ENCODE assay signal across 19 mouse cellular contexts in genomic region chr19:6859032-6859651, GRCm38 (mm10). TPM values are rescaled to one million over a fixed set of nuclear protein-coding genes. Genes with fewer than 3 reads are reported as not detected.
DNase-seq lines count a peak whose midpoint lies in the region; ATAC-seq and TF ChIP-seq lines count a peak whose summit lies in the region.
"Had no signal": no experiment of that assay in that cellular context is flagged by ENCODE, and none has a peak within 500 bp of the region (broad histone marks: within the 10 kb centered on the region; RNA-seq: fewer than 3 reads in every experiment).

No protein-coding gene starts in this region.

- no peak overlapping the region for H3K9ac ChIP-seq in forebrain, embryonic 11.5 days (ENCODE audit: low read length)
- no peak overlapping the region for H3K9ac ChIP-seq in liver, postnatal 0 days (replicated peaks)
- no peak overlapping the region for H3K9ac ChIP-seq in liver, embryonic 12.5 days
- H3K9ac ChIP-seq: embryonic facial prominence, embryonic 15.5 days; forebrain, embryonic 12.5 days; heart, embryonic 13.5 days; hindbrain, embryonic 15.5 days had no signal

- H3K36me3 ChIP-seq in forebrain, embryonic 11.5 days (ENCODE audit: control insufficient read depth, insufficient read depth, low read length) = no peaks in the 10 kb centered on the region
- no peaks in the 10 kb centered on the region for H3K36me3 ChIP-seq in forebrain, embryonic 10.5 days (replicated peaks)
- H3K36me3 ChIP-seq in liver, postnatal 0 days (replicated peaks; ENCODE audit: insufficient read depth, low read length) = no peaks in the 10 kb centered on the region
- no peaks in the 10 kb centered on the region for H3K36me3 ChIP-seq in liver, embryonic 12.5 days
- H3K36me3 ChIP-seq: embryonic facial prominence, embryonic 15.5 days; forebrain, embryonic 12.5 days; heart, embryonic 13.5 days; hindbrain, embryonic 15.5 days had no signal

- no peak for ATAC-seq in forebrain, embryonic 11.5 days (replicated peaks; ENCODE audit: low FRiP score)
- ATAC-seq in liver, postnatal 0 days = no peak
- no peak for ATAC-seq in liver, embryonic 12.5 days
- ATAC-seq: forebrain, embryonic 16.5 days had no signal

- DNase-seq in forebrain, embryonic 11.5 days (ENCODE audit: low spot score) = peak; percentile 41
- DNase-seq in forebrain, embryonic 10.5 days (ENCODE audit: extremely low spot score, low spot score) = no peak
- no peak for DNase-seq in liver, postnatal 0 days
- peak; percentile 77 for DNase-seq in A20 (ENCODE audit: low read depth, low spot score)
- no peak for DNase-seq in layer of hippocampus, adult 9-10 months (ENCODE audit: low spot score)
- DNase-seq in layer of hippocampus, postnatal 36 days = no peak
- DNase-seq: adrenal gland, postnatal 10 days; cerebellum, adult 18-20 months; cerebellum, adult 9-11 months; gastrocnemius, postnatal 10 days; heart, postnatal 36 days had no signal

- no peaks in the 10 kb centered on the region for H3K9me3 ChIP-seq in forebrain, embryonic 11.5 days (ENCODE audit: control insufficient read depth, low read length)
- no peaks in the 10 kb centered on the region for H3K9me3 ChIP-seq in forebrain, embryonic 10.5 days
- no peaks in the 10 kb centered on the region for H3K9me3 ChIP-seq in liver, postnatal 0 days (ENCODE audit: low read length)
- no peaks in the 10 kb centered on the region for H3K9me3 ChIP-seq in liver, embryonic 12.5 days (replicated peaks)
- H3K9me3 ChIP-seq: embryonic facial prominence, embryonic 15.5 days; forebrain, embryonic 12.5 days; heart, embryonic 13.5 days; hindbrain, embryonic 15.5 days had no signal

- no peaks in the 10 kb centered on the region for H3K27me3 ChIP-seq in forebrain, embryonic 11.5 days (ENCODE audit: control insufficient read depth, insufficient read depth, low read length)
- H3K27me3 ChIP-seq in forebrain, embryonic 10.5 days (ENCODE audit: poor library complexity, severe bottlenecking) = peaks cover 26% of the 10 kb centered on the region
- no peaks in the 10 kb centered on the region for H3K27me3 ChIP-seq in liver, postnatal 0 days (ENCODE audit: insufficient read depth, low read length)
- 0 out of 2 replicates have a peak, but pooled peaks cover 8% of the 10 kb centered on the region for H3K27me3 ChIP-seq in liver, embryonic 12.5 days (replicated peaks)
- H3K27me3 ChIP-seq: hindbrain, embryonic 15.5 days had no signal

- TF ChIP-seq EP300 in liver, postnatal 0 days (IDR thresholded peaks at IDR 0.05; ENCODE audit: low read depth) = no peak

- 78% methylated on average over 2 of the region's 2 CpGs for WGBS in forebrain, embryonic 11.5 days
- 80% methylated on average over 2 of the region's 2 CpGs for WGBS in forebrain, embryonic 10.5 days
- 69% methylated on average over 2 of the region's 2 CpGs for WGBS in liver, postnatal 0 days (ENCODE audit: insufficient replicate concordance)
- 73% methylated on average over 2 of the region's 2 CpGs for WGBS in liver, embryonic 12.5 days (ENCODE audit: insufficient replicate concordance)
- 74% methylated on average over 2 of the region's 2 CpGs for WGBS in bone marrow, adult 2 months

- H3K4me3 ChIP-seq in forebrain, embryonic 11.5 days (ENCODE audit: low read depth, low read length) = no peak overlapping the region
- H3K4me3 ChIP-seq in forebrain, embryonic 10.5 days = no peak overlapping the region
- H3K4me3 ChIP-seq in liver, postnatal 0 days (ENCODE audit: low read depth, low read length) = peak overlapping the region; percentile 17; the same call in 1 of the 2 replicates
- H3K4me3 ChIP-seq in liver, embryonic 12.5 days = no peak overlapping the region
- peak overlapping the region; percentile 53 for H3K4me3 ChIP-seq in bone marrow, adult 2 months (replicated peaks; ENCODE audit: control insufficient read depth, low read depth, low read length)
- H3K4me3 ChIP-seq: embryonic facial prominence, embryonic 15.5 days; erythroblast, embryonic 14.5 days; forebrain, embryonic 12.5 days; heart, embryonic 13.5 days; hindbrain, embryonic 15.5 days had no signal

- TF ChIP-seq CTCF in liver, postnatal 0 days (IDR thresholded peaks at IDR 0.05; ENCODE audit: low read depth) = no peak
- no peak for TF ChIP-seq CTCF in bone marrow, adult 2 months (IDR thresholded peaks at IDR 0.05; ENCODE audit: control insufficient read depth, insufficient read depth, low read length)

- no peak for TF ChIP-seq POLR2A in bone marrow, adult 2 months (IDR thresholded peaks at IDR 0.05; ENCODE audit: borderline replicate concordance, control insufficient read depth, low read depth, low read length)

- peaks cover 16% of the 10 kb centered on the region for H3K4me1 ChIP-seq in forebrain, embryonic 11.5 days (replicated peaks; ENCODE audit: control insufficient read depth, insufficient read depth, low read length)
- H3K4me1 ChIP-seq in forebrain, embryonic 10.5 days = peaks cover 35% of the 10 kb centered on the region
- peaks cover 22% of the 10 kb centered on the region for H3K4me1 ChIP-seq in liver, postnatal 0 days (ENCODE audit: insufficient read depth)
- H3K4me1 ChIP-seq in liver, embryonic 12.5 days = peaks cover 42% of the 10 kb centered on the region
- H3K4me1 ChIP-seq in bone marrow, adult 2 months (ENCODE audit: control insufficient read depth, insufficient read depth, low read length) = peaks cover 2% of the 10 kb centered on the region

- no peak overlapping the region for H3K27ac ChIP-seq in forebrain, embryonic 11.5 days (ENCODE audit: low read depth, low read length)
- H3K27ac ChIP-seq in forebrain, embryonic 10.5 days = no peak overlapping the region
- H3K27ac ChIP-seq in liver, postnatal 0 days (ENCODE audit: low read depth) = peak overlapping the region; percentile 80; the same call in 1 of the 2 replicates
- no peak overlapping the region for H3K27ac ChIP-seq in liver, embryonic 12.5 days
- H3K27ac ChIP-seq in bone marrow, adult 2 months (ENCODE audit: control insufficient read depth, insufficient read depth, low read depth, low read length, poor library complexity) = peak overlapping the region; percentile 52
- H3K27ac ChIP-seq: embryonic facial prominence, embryonic 15.5 days; forebrain, embryonic 12.5 days; heart, embryonic 13.5 days; hindbrain, embryonic 15.5 days had no signal

- no peak overlapping the region for H3K4me2 ChIP-seq in forebrain, embryonic 11.5 days (ENCODE audit: low read depth, low read length, severe bottlenecking)
- peak overlapping the region; percentile 57 for H3K4me2 ChIP-seq in liver, postnatal 0 days (ENCODE audit: low read depth, low read length)
- H3K4me2 ChIP-seq in liver, embryonic 12.5 days = no peak overlapping the region
- H3K4me2 ChIP-seq: embryonic facial prominence, embryonic 15.5 days; forebrain, embryonic 12.5 days; heart, embryonic 13.5 days; hindbrain, embryonic 15.5 days had no signal

RNA-seq across cellular contexts. Expression of gene Ccdc88b, which starts 1.1 kb away (rescaled TPM):
- polyA plus RNA-seq in forebrain, embryonic 11.5 days (2014; fragmentation: Nextera tagmentation; extraction: Ambion mirVana) = 0.56 and 0.80 TPM in 2 replicates
- polyA plus RNA-seq in forebrain, embryonic 10.5 days (2016; fragmentation: Nextera tagmentation; extraction: Ambion mirVana) = 0.32 and 0.36 TPM in 2 replicates
- 2.6 and 2.8 TPM in 2 replicates for polyA plus RNA-seq in liver, postnatal 0 days (2015; fragmentation: Nextera tagmentation; extraction: Ambion mirVana)
- 2.8 and 3.3 TPM in 2 replicates for polyA plus RNA-seq in liver, embryonic 12.5 days (2016; fragmentation: Nextera tagmentation; extraction: Ambion mirVana)
- 29.0 and 66.6 TPM in 2 replicates for polyA plus RNA-seq in bone marrow, adult 2 months (2011; ENCODE audit: insufficient read depth, insufficient read length, low replicate concordance, missing spikeins)
- total RNA-seq in layer of hippocampus, postnatal 36 days (2021) = 1 to 10 TPM; 10.0 TPM

RNA-seq across cellular contexts. Expression of gene Rps6ka4, which starts 18.7 kb away (rescaled TPM):
- 6.0 and 7.2 TPM in 2 replicates for polyA plus RNA-seq in forebrain, embryonic 11.5 days (2014; fragmentation: Nextera tagmentation; extraction: Ambion mirVana)
- 4.9 and 5.4 TPM in 2 replicates for polyA plus RNA-seq in forebrain, embryonic 10.5 days (2016; fragmentation: Nextera tagmentation; extraction: Ambion mirVana)
- polyA plus RNA-seq in liver, postnatal 0 days (2015; fragmentation: Nextera tagmentation; extraction: Ambion mirVana) = 4.2 and 5.2 TPM in 2 replicates
- 8.5 and 8.7 TPM in 2 replicates for polyA plus RNA-seq in liver, embryonic 12.5 days (2016; fragmentation: Nextera tagmentation; extraction: Ambion mirVana)
- polyA plus RNA-seq in bone marrow, adult 2 months (2011; ENCODE audit: insufficient read depth, insufficient read length, low replicate concordance, missing spikeins) = 4.7 and 5.5 TPM in 2 replicates
- total RNA-seq in layer of hippocampus, postnatal 36 days (2021) = 10 to 100 TPM; 34.6 to 36.0 TPM

RNA-seq across cellular contexts. Expression of gene Trmt112, which starts 50.4 kb away (rescaled TPM):
- polyA plus RNA-seq in forebrain, embryonic 11.5 days (2014; fragmentation: Nextera tagmentation; extraction: Ambion mirVana) = 144 and 152 TPM in 2 replicates
- polyA plus RNA-seq in forebrain, embryonic 10.5 days (2016; fragmentation: Nextera tagmentation; extraction: Ambion mirVana) = 155 and 159 TPM in 2 replicates
- 67.1 and 68.6 TPM in 2 replicates for polyA plus RNA-seq in liver, postnatal 0 days (2015; fragmentation: Nextera tagmentation; extraction: Ambion mirVana)
- 115 TPM in 2 replicates for polyA plus RNA-seq in liver, embryonic 12.5 days (2016; fragmentation: Nextera tagmentation; extraction: Ambion mirVana)
- polyA plus RNA-seq in bone marrow, adult 2 months (2011; ENCODE audit: insufficient read depth, insufficient read length, low replicate concordance, missing spikeins) = 28.6 and 37.9 TPM in 2 replicates
- total RNA-seq in layer of hippocampus, postnatal 36 days (2021) = 10 to 100 TPM; 46.5 to 48.1 TPM

RNA-seq across cellular contexts. Expression of gene Prdx5, which starts 50.8 kb away (rescaled TPM):
- polyA plus RNA-seq in forebrain, embryonic 11.5 days (2014; fragmentation: Nextera tagmentation; extraction: Ambion mirVana) = 105 and 106 TPM in 2 replicates
- 144 and 154 TPM in 2 replicates for polyA plus RNA-seq in forebrain, embryonic 10.5 days (2016; fragmentation: Nextera tagmentation; extraction: Ambion mirVana)
- polyA plus RNA-seq in liver, postnatal 0 days (2015; fragmentation: Nextera tagmentation; extraction: Ambion mirVana) = 371 and 389 TPM in 2 replicates
- polyA plus RNA-seq in liver, embryonic 12.5 days (2016; fragmentation: Nextera tagmentation; extraction: Ambion mirVana) = 94.2 and 101 TPM in 2 replicates
- 181 and 324 TPM in 2 replicates for polyA plus RNA-seq in bone marrow, adult 2 months (2011; ENCODE audit: insufficient read depth, insufficient read length, low replicate concordance, missing spikeins)
- 100 to 1,000 TPM; 368 to 411 TPM for total RNA-seq in layer of hippocampus, postnatal 36 days (2021)

Comparison
In these comparisons a context has a peak if more than half of its experiments do, and no peak if none do; other contexts are left out.
1. DNase-seq: peak in forebrain, embryonic 11.5 days (single experiment) and A20 (single experiment); none in forebrain, embryonic 10.5 days (single experiment), liver, postnatal 0 days (single experiment), layer of hippocampus, adult 9-10 months (single experiment) and layer of hippocampus, postnatal 36 days (0 of 2).
2. H3K27ac ChIP-seq: peak in liver, postnatal 0 days (single experiment) and bone marrow, adult 2 months (single experiment); none in forebrain, embryonic 11.5 days (single experiment), forebrain, embryonic 10.5 days (single experiment) and liver, embryonic 12.5 days (single experiment).
3. H3K4me3 ChIP-seq: peak in liver, postnatal 0 days (single experiment) and bone marrow, adult 2 months (single experiment); none in forebrain, embryonic 11.5 days (single experiment), forebrain, embryonic 10.5 days (single experiment) and liver, embryonic 12.5 days (single experiment).